Mouse (Mus musculus): ENCODE measurements around the gene Morf4l2. TPM values are rescaled to one million over a fixed set of nuclear protein-coding genes. Genes with fewer than 3 reads are reported as not detected.
A peak's percentile ranks its signal among the peaks of the same experiment; 100 is the strongest.
"Not testable (repeated sequence)": the region's sequence is repeated elsewhere in the genome, so short reads cannot be mapped to it uniquely, and the experiment has no call there.

Morf4l2 gene
- polyA plus RNA-seq, 1 experiment from 2014 or later = 478 TPM

GRCm38 (mm10) chrX:136708782-136709181 is 34.7 kb downstream of the Morf4l2 start:
- Histone ChIP-seq H3K36me3 (ENCODE audit: insufficient read depth, low read length) (no peaks in the 10 kb centered on the region), H3K4me3 (replicated peaks; ENCODE audit: low read depth, low read length) (peak overlapping the region; percentile 48), H3K9me3 (replicated peaks; ENCODE audit: low read length) (no peaks in the 10 kb centered on the region), H3K4me1 (replicated peaks; ENCODE audit: insufficient read depth, low read length) (no peaks in the 10 kb centered on the region), H3K27ac (peak overlapping the region; percentile 77), H3K27me3 (ENCODE audit: insufficient read depth, low read length) (no peaks in the 10 kb centered on the region), H3K4me2 (ENCODE audit: low read length) (peak overlapping the region; percentile 62), H3K9ac (ENCODE audit: low read depth, low read length) (peak overlapping the region; percentile 68)
- no peak; the same call in 1 of the 2 replicates for ATAC-seq (replicated peaks; ENCODE audit: low FRiP score, low read depth)
- DNase-seq (ENCODE audit: low spot score) = no peak
- no peak for TF ChIP-seq CTCF (IDR thresholded peaks at IDR 0.05; ENCODE audit: low read depth)
- 39% methylated on average over 14 of the region's 14 CpGs for WGBS

DNA sequence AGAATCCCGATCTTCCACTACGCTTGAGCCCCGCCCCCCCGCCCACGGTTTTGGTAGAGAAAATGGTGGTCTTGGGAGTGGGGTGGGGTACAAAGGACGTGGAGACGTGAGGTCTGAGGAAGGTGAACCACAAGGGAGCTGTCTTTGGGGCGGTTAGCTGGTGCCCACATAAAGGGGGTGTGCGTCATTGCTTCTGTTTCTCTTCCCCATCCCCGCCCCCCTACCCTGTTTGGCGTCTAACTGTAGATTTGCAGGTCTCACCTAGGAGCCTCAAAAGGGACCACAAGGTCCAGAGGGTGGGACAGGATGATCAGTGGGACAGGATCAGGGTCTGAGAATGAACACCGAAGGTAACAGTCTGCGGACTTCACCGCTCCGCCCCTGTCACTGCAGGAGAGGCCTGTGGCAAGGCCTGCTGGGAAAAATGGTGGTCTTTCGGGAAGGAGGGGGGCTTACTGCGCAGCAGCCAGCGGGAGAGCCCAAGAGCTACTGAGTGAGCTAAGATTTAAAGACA is 35.3 kb downstream of the Morf4l2 start:
- peak; percentile 73 for DNase-seq (ENCODE audit: low spot score)
- WGBS = 14% methylated on average over 18 of the region's 18 CpGs
- Histone ChIP-seq H3K27ac (peak overlapping the region; percentile 77), H3K27me3 (ENCODE audit: insufficient read depth, low read length) (no peaks in the 10 kb centered on the region), H3K9me3 (replicated peaks; ENCODE audit: low read length) (no peaks in the 10 kb centered on the region), H3K4me1 (replicated peaks; ENCODE audit: insufficient read depth, low read length) (no peaks in the 10 kb centered on the region), H3K4me2 (ENCODE audit: low read length) (peak overlapping the region; percentile 62), H3K9ac (ENCODE audit: low read depth, low read length) (peak overlapping the region; percentile 68), H3K4me3 (replicated peaks; ENCODE audit: low read depth, low read length) (peak overlapping the region; percentile 48), H3K36me3 (ENCODE audit: insufficient read depth, low read length) (no peaks in the 10 kb centered on the region)
- TF ChIP-seq CTCF (IDR thresholded peaks at IDR 0.05; ENCODE audit: low read depth) = no peak
- peak; percentile 89 for ATAC-seq (replicated peaks; ENCODE audit: low FRiP score, low read depth)

- no peaks in the 10 kb centered on the region for H3K27me3 ChIP-seq (ENCODE audit: insufficient read depth, low read length)
- H3K4me2 ChIP-seq (ENCODE audit: low read length) = peak within 1 kb of the TSS; percentile 62
- no peaks in the 10 kb centered on the region for H3K36me3 ChIP-seq (ENCODE audit: insufficient read depth, low read length)
- no peak for TF ChIP-seq CTCF (IDR thresholded peaks at IDR 0.05; ENCODE audit: low read depth)
- DNase-seq (ENCODE audit: low spot score) (peak; percentile 80), ATAC-seq (replicated peaks; ENCODE audit: low FRiP score, low read depth) (peak; percentile 94)
- H3K9ac ChIP-seq (ENCODE audit: low read depth, low read length) = peak within 1 kb of the TSS; percentile 68
- 27% methylated on average over 15 of the region's 15 CpGs for WGBS
- no peaks in the 10 kb centered on the region for H3K4me1 ChIP-seq (replicated peaks; ENCODE audit: insufficient read depth, low read length)
- peak within 1 kb of the TSS; percentile 48 for H3K4me3 ChIP-seq (replicated peaks; ENCODE audit: low read depth, low read length)
- no peaks in the 10 kb centered on the region for H3K9me3 ChIP-seq (replicated peaks; ENCODE audit: low read length)
- peak within 1 kb of the TSS; percentile 77 for H3K27ac ChIP-seq
Observed at GRCm38 (mm10) chrX:136707446-136708167, 35.9 kb downstream of the Morf4l2 start, which contains the start of gene Tceal1. Gene Tceal1, plus strand, starts transcription at chrX:136707982.

- Histone ChIP-seq H3K4me1 (replicated peaks; ENCODE audit: insufficient read depth, low read length) (no peaks in the 10 kb centered on the region), H3K4me3 (replicated peaks; ENCODE audit: low read depth, low read length) (no peak overlapping the region), H3K36me3 (ENCODE audit: insufficient read depth, low read length) (no peaks in the 10 kb centered on the region), H3K27me3 (ENCODE audit: insufficient read depth, low read length) (no peaks in the 10 kb centered on the region), H3K27ac (no peak overlapping the region), H3K9me3 (replicated peaks; ENCODE audit: low read length) (no peaks in the 10 kb centered on the region), H3K4me2 (ENCODE audit: low read length) (no peak overlapping the region), H3K9ac (ENCODE audit: low read depth, low read length) (no peak overlapping the region)
- no peak for DNase-seq (ENCODE audit: low spot score)
- no peak for ATAC-seq (replicated peaks; ENCODE audit: low FRiP score, low read depth)
- no peak for TF ChIP-seq CTCF (IDR thresholded peaks at IDR 0.05; ENCODE audit: low read depth)
- WGBS = 85% methylated on average over 5 of the region's 5 CpGs
Observed at GRCm38 (mm10) chrX:136693196-136693595, 50.3 kb downstream of the Morf4l2 start.

DNA sequence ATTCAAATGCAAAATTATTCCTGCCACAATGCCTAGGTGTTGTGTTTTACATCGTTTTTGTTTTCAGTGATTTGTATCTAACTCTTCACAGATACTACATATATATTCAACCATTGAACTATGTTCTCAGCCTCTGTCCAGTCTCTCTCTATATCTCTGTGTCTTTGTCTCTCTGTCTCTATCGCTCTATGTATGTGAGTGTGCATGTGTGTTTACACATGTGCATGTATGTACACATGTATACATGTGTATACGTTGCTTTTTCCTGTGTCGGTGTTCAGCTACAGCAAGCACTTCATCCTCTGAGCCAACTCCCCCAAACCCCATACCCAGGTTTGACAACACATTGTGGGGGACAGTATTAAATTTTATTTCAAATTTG is 51.2 kb downstream of the Morf4l2 start:
- no peak for ATAC-seq (replicated peaks; ENCODE audit: low FRiP score, low read depth)
- no peak overlapping the region for H3K27ac ChIP-seq
- no peak for DNase-seq (ENCODE audit: low spot score)
- H3K9me3 ChIP-seq (replicated peaks; ENCODE audit: low read length) = no peaks in the 10 kb centered on the region
- H3K4me2 ChIP-seq (ENCODE audit: low read length) = no peak overlapping the region
- no peak overlapping the region for H3K9ac ChIP-seq (ENCODE audit: low read depth, low read length)
- no peak overlapping the region for H3K4me3 ChIP-seq (replicated peaks; ENCODE audit: low read depth, low read length)
- H3K27me3 ChIP-seq (ENCODE audit: insufficient read depth, low read length) = no peaks in the 10 kb centered on the region
- TF ChIP-seq CTCF (IDR thresholded peaks at IDR 0.05; ENCODE audit: low read depth) = no peak
- H3K4me1 ChIP-seq (replicated peaks; ENCODE audit: insufficient read depth, low read length) = no peaks in the 10 kb centered on the region
- 81% methylated on average over 4 of the region's 4 CpGs for whole genome bisulfite sequencing
- H3K36me3 ChIP-seq (ENCODE audit: insufficient read depth, low read length) = no peaks in the 10 kb centered on the region

DNA sequence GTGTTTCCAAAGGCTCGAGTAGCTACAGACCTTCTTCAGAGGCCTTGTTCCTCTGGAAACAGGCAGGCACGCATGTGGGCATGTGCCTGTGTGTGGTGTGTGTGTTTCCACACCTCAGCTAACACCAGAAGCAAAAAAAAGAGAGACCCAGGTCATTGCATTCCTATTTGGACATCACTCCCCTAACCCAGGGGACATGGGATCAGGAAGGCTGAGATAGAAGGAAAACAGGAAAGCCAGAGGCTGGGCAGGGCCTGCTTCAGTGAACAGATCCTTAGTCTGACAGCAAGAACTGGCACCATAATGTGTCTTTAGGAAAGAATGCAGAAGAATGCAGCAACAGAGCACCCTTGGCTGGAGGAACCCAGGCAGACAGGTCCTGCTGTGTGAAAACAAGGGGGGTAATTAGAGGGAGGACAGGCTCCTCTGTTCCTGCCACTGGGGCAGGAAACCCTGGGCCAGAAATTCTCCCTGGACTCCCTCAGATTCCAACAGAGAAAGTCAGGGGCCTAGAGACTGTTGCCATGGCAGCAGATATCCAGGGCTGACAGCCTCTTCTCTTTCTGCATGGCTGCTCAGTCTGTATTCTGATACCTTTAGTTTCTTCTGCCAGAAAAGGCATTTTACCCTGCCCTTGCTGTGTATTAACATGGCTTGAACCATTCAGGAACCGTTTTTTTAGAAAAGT is 51.7 kb downstream of the Morf4l2 start:
- not testable (repeated sequence) for H3K4me1 ChIP-seq (replicated peaks; ENCODE audit: insufficient read depth, low read length); H3K4me3 ChIP-seq (replicated peaks; ENCODE audit: low read depth, low read length); H3K4me2 ChIP-seq (ENCODE audit: low read length); H3K9ac ChIP-seq (ENCODE audit: low read depth, low read length); H3K36me3 ChIP-seq (ENCODE audit: insufficient read depth, low read length); H3K27ac ChIP-seq; H3K9me3 ChIP-seq (replicated peaks; ENCODE audit: low read length); DNase-seq (ENCODE audit: low spot score); H3K27me3 ChIP-seq (ENCODE audit: insufficient read depth, low read length)
- ATAC-seq (replicated peaks; ENCODE audit: low FRiP score, low read depth) = peak; percentile 73
- WGBS = 36% methylated on average over 3 of the region's 3 CpGs

Other genes with a start within 250 kb of the Morf4l2 start
- not detected in 2 replicates for gene Kir3dl1, start 225.7 kb downstream of the Morf4l2 start, polyA plus RNA-seq (2015; fragmentation: Nextera tagmentation; extraction: Ambion mirVana)
- not detected in 2 replicates for gene Kir3dl2, start 199.6 kb downstream of the Morf4l2 start, polyA plus RNA-seq (2015; fragmentation: Nextera tagmentation; extraction: Ambion mirVana)
- 6.0 and 7.1 TPM in 2 replicates for gene Tceal3, start 152.8 kb downstream of the Morf4l2 start, polyA plus RNA-seq (2015; fragmentation: Nextera tagmentation; extraction: Ambion mirVana)
- 13.4 and 17.1 TPM in 2 replicates for gene Tceal1, start 35.7 kb downstream of the Morf4l2 start, polyA plus RNA-seq (2015; fragmentation: Nextera tagmentation; extraction: Ambion mirVana)
- not detected in 2 replicates for gene Glra4, start 36.5 kb upstream of the Morf4l2 start, polyA plus RNA-seq (2015; fragmentation: Nextera tagmentation; extraction: Ambion mirVana)
- 1.6 TPM in 2 replicates for gene Plp1, start 79.0 kb upstream of the Morf4l2 start, polyA plus RNA-seq (2015; fragmentation: Nextera tagmentation; extraction: Ambion mirVana)
- 0.04 and 0.06 TPM in 2 replicates for gene Rab9b, start 125.1 kb upstream of the Morf4l2 start, polyA plus RNA-seq (2015; fragmentation: Nextera tagmentation; extraction: Ambion mirVana)
- not detected in 2 replicates for gene H2bfm, start 183.6 kb upstream of the Morf4l2 start, polyA plus RNA-seq (2015; fragmentation: Nextera tagmentation; extraction: Ambion mirVana)
- 52.6 and 76.2 TPM in 2 replicates for gene Tmsb15b2, start 231.8 kb upstream of the Morf4l2 start, polyA plus RNA-seq (2015; fragmentation: Nextera tagmentation; extraction: Ambion mirVana)
- 5.9 and 7.3 TPM in 2 replicates for gene Tmsb15l, start 233.2 kb upstream of the Morf4l2 start, polyA plus RNA-seq (2015; fragmentation: Nextera tagmentation; extraction: Ambion mirVana)
- 41.5 and 51.6 TPM in 2 replicates for gene Tmsb15b1, start 233.2 kb upstream of the Morf4l2 start, polyA plus RNA-seq (2015; fragmentation: Nextera tagmentation; extraction: Ambion mirVana)
- 20.5 and 22.0 TPM in 2 replicates for gene Zcchc18, start 249.5 kb upstream of the Morf4l2 start, polyA plus RNA-seq (2015; fragmentation: Nextera tagmentation; extraction: Ambion mirVana)